Mouse (Mus musculus) gastrocnemius, postnatal 14 days (tissue): Measurements from ENCODE around the gene Fbxo46. TPM values are rescaled to one million over a fixed set of nuclear protein-coding genes. Genes with fewer than 3 reads are reported as not detected.
"Not testable (repeated sequence)": the region's sequence is repeated elsewhere in the genome, so short reads cannot be mapped to it uniquely, and the experiment has no call there.

Experiments
- DNase-seq: peaks from one replicate; pipeline ENCODE4 v3.0.0; 2021; ENCODE audit warnings: mixed read lengths
- intact Hi-C: fragments of 180-260 bp; cut with DNase I; formaldehyde crosslinking; loops from one replicate; pipeline ENCODE4 v1.15.1; 2025; ENCODE audit warnings: low total_unique reads
- long read RNA-seq, 2 experiments: library from polyadenylated mRNA; stranded (forward); transcript quantifications; one replicate each; pipeline ENCODE4 v2.0.0; 2021
- total RNA-seq, 2 experiments: library from RNA; stranded (reverse); gene quantifications; 2 replicates each; pipeline ENCODE4 v1.2.3; 2021

Fbxo46 gene
- 1 to 10 TPM; 3.2 TPM for total RNA-seq
- long read RNA-seq, experiment 1, full-length matches to known transcripts, result 1 of 1 reads
- long read RNA-seq, experiment 1, partial matches to known transcripts, result 0 of 1 reads
- long read RNA-seq, experiment 1, other reads (novel, unspliced or antisense), result 0 of 1 reads
- long read RNA-seq, experiment 2, full-length matches to known transcripts, result 2 of 3 reads
- long read RNA-seq, experiment 2, partial matches to known transcripts, result 0 of 3 reads
- long read RNA-seq, experiment 2, other reads (novel, unspliced or antisense), result 1 of 3 reads

GRCm38 (mm10) chr7:19119631-19120429 is at the start of gene Fbxo46:
Gene Fbxo46 (plus strand): TSS chr7:19119859.
- DNase-seq, result peak; percentile 91
- intact Hi-C loops, result no loop called here

DNA sequence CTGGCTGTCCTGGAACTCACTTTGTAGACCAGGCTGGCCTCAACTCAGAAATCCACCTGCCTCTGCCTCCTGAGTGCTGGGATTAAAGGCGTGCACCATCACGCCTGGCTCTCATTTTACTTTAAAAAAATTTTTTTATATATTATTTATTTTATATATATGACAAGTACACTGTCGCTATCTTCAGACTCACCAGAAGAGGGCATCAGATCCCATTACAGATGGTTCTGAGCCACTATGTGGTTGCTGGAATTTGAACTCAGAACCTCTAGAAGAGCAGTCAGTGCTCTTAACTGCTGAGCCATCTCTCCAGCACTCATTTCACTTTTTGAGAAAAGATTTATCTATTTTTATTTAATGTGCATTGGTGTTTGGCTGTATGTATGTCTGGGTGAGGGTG is 48.6 kb upstream of the Fbxo46 start:
- intact Hi-C loops, DNase-seq: not testable (repeated sequence)

DNA sequence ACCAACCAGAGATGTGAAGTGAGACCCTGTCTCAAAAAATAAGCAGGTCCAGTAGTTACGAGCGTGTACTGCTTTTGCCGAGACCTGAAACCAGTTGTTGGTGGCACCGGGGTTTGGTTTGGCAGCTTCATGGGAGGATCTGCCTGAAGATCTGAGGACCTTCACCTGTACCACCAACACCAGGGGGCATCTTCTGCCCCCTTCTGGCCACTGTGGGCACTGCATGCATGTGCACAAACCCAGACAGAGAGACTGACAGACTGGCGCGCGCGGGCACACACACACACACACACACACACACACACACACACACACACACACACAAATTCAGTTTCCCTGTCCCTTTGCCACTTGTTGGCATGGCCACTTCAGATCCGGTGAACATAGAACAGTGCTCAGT is 46.2 kb upstream of the Fbxo46 start:
- DNase-seq, result no peak

GRCm38 (mm10) chr7:19074494-19074893 is 45.2 kb upstream of the Fbxo46 start:
- intact Hi-C loops, result no loop called here
- no peak for DNase-seq

More for the DNA sequence above, 46.2 kb upstream of the Fbxo46 start:
- intact Hi-C loops, result no loop called here

GRCm38 (mm10) chr7:19075231-19075630 is 44.4 kb upstream of the Fbxo46 start:
- intact Hi-C loops, result no loop called here
- no peak for DNase-seq

GRCm38 (mm10) chr7:19075723-19076585 is 43.7 kb upstream of the Fbxo46 start, which contains the start of gene Dmwd:
Gene Dmwd (plus strand): TSS chr7:19076227.
- DNase-seq, result peak; percentile 96
- intact Hi-C loops, result no loop called here

DNA sequence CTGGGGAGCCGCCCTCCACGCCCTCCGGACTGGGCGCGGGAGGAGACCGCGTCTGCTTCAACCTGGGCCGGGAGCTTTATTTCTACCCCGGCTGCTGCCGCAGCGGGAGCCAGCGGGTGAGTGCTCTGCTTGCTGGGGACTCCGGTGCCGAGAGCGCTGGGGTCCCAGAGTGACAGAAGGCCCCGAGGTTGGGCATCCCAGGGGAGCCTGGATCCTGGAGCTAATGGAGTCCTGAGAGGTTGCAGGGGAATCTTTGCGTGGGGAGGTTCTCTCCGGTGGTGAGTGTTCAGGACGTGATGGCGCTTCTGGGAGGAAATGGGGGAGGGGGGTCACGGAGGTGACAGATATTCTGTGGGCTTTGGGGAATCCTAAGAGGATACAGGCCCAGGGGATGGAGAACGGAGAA is 43.1 kb upstream of the Fbxo46 start:
- DNase-seq, result no peak

GRCm38 (mm10) chr7:19077761-19078160 is 41.9 kb upstream of the Fbxo46 start:
- intact Hi-C loops, result no loop called here
- no peak for DNase-seq

More for the DNA sequence above, 43.1 kb upstream of the Fbxo46 start:
- intact Hi-C loops, result no loop called here

DNA sequence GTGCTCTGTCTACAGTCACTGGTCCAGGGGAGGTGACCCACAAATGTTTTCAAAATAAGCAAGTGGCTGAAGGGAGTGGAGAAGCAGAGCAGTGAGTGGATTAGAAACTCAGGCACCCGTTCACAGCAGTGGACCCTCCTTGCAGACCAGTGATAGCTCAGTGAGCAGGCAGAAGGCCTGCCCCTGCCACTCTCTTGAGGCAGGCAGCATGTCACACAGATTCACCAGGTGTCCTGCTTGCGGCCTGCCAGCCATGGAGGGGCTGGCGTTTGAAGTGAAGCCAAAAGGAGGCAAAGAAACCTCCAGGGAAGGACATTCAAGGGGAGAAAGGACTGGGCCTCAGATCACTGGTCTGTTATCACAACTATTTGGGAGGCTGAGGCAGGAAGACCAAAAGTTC is 40.9 kb upstream of the Fbxo46 start:
- DNase-seq, result no peak
- intact Hi-C loops, result no loop called here

DNA sequence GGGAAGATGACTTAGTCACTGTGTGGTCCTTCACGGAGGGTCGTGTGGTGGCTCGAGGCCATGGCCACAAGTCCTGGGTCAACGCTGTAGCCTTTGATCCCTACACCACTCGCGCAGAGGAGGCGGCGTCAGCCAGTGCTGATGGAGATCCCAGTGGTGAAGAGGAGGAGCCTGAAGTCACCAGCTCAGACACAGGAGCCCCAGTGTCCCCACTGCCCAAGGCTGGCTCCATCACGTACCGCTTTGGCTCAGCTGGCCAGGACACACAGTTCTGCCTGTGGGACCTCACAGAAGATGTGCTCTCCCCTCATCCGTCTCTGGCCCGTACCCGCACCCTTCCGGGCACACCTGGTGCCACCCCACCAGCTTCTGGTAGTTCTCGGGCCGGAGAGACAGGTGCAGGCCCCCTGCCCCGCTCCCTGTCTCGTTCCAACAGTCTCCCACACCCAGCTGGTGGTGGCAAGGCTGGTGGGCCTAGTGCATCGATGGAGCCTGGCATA is 39.2 kb upstream of the Fbxo46 start:
- no peak for DNase-seq
- intact Hi-C loops, result no loop called here

- intact Hi-C loops, result no loop called here
- DNase-seq, result peak; percentile 3
Observed at GRCm38 (mm10) chr7:19082171-19082570, 37.5 kb upstream of the Fbxo46 start.

GRCm38 (mm10) chr7:19083096-19083495 is 36.6 kb upstream of the Fbxo46 start:
- DNase-seq, result peak; percentile 83
- intact Hi-C loops, result no loop called here

- peak; percentile 68 for DNase-seq
- intact Hi-C loops, result no loop called here
Observed at GRCm38 (mm10) chr7:19083701-19084100, 36.0 kb upstream of the Fbxo46 start, which contains the start of gene Dmpk. Gene Dmpk (plus strand): TSS chr7:19083849.

DNA sequence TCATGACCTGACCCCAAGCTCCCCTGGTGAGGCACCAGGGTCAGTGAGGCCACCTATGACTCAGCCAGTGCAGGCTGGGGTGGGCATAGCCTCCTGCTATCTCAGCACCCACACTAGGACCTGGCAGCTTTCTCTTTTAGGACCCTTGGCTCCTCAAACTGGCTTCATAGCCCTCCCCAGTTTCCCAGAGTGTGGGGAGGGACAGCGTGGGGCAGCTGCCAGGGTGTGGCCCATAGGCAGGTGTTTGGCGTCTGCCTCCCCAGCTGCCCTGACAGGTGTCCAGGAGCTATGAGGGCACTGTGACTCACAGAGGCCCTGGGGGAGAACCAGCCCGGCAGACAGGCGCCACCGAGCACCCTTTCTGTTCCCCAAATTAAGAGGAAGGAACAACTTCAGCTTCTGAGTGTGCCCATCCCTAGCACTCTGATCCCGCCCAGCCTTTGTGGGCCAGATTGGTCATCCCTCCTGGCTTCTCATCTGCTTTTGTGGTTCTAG is 35.3 kb upstream of the Fbxo46 start:
- intact Hi-C loops, result no loop called here
- peak; percentile 78 for DNase-seq

DNA sequence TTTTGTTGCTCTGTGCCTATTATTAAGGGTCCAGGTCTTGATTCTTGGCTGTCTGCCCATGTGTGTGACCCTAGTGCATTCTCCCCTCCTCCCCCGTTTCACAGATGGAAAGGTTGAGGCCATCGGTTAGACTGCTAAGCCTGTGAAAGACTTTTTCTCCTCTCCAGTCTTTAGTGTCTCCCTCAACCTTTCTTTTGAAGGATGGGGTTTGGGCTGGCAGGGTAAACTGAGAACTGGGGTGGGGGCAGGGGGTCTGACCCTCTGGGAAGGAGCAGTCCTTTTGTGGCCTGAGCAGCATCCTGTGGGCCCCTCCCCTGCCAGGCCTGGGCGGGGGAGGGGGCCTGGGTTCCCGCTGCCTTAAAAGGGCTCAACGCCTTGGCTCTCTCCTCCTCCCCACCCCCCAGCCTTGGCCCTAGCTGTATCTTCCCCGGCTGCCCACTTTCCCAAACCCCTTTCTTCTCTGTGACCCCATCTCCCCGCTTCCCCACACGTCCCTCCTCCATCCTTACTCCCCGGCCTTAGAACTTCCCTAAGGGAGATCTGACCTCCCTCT is 34.7 kb upstream of the Fbxo46 start:
- intact Hi-C loops, result no loop called here
- DNase-seq, result no peak

DNA sequence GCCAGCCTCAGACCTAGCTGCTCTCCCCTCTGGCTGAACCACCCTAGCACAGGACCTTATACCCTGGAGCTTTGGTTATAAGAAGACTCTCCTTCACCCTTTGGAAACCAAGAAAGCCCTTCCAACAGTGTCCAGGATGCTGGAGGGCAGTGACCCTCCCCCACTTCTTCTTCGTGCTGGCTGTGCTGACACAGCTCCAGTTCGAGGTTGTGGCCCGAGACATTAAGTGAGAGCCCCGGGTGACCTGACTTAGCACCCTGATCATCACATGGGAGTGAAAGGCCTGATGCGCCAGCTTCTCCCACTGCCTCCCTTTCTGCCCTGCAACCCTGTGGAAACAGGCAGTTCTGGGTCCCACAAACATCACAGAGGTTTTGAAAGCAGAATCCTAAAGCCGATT is 34.2 kb upstream of the Fbxo46 start:
- DNase-seq, result no peak
- intact Hi-C loops, result no loop called here

DNA sequence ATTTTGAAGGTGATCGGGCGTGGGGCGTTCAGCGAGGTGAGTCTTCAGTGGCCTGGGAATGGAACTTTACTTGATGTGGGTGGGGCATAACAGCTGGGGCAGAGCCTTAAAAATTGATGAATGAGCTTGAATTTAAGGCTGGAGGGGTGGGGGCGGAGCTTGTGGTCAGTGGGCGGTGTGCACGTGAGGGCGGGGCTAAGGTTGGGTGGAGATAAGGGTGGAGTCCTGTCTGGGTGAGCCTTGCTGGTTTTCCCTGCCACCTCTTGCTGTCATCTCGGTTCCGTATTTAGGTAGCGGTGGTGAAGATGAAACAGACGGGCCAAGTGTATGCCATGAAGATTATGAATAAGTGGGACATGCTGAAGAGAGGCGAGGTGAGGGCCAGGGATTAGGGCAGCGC is 33.6 kb upstream of the Fbxo46 start:
- intact Hi-C loops, result no loop called here
- no peak for DNase-seq

DNA sequence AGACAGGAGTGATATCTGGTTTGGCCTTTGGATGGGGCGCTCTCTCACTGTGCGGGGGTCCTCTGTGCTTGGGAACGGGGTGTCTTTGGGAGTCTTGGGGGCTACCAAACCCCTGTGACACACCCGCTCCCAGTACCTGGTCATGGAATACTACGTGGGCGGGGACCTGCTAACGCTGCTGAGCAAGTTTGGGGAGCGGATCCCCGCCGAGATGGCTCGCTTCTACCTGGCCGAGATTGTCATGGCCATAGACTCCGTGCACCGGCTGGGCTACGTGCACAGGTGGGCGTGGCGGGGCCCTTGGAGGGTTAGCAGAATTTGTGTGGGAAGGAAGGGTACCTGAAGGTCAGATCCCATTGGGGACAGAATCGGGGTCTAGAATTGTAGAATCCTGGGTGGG is 32.9 kb upstream of the Fbxo46 start:
- DNase-seq, result no peak
- intact Hi-C loops, result no loop called here

DNA sequence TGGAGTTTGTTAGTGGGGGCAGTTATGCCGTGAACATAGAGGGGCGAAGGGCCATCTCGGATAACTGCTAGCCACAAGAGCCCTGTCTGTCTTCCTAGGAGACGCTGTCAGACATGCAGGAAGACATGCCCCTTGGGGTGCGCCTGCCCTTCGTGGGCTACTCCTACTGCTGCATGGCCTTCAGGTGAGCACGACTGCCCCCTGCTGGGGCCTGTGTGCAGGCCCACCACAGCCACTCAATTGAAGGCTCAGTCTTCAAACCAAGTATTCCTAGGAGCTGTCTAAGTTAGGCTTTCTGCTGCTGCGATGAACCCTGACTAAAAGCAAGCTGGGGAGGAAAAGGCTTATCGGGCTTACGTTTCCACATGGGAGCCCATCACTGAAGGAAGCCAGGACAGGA is 30.8 kb upstream of the Fbxo46 start:
- peak; percentile 77 for DNase-seq
- intact Hi-C loops, result no loop called here
